Mouse (Mus musculus) gastrocnemius, adult 2 months (tissue): ENCODE results near the gene Nol6. TPM values are rescaled to one million over a fixed set of nuclear protein-coding genes. Genes with fewer than 3 reads are reported as not detected.
"Not testable (repeated sequence)": the region's sequence is repeated elsewhere in the genome, so short reads cannot be mapped to it uniquely, and the experiment has no call there.

Source experiments
- DNase-seq: peaks from one replicate; pipeline ENCODE4 v3.0.0; 2022
- H3K27ac ChIP-seq: fragments of 200-600 bp; 2 replicates; pipeline ENCODE4 v1.8.1; 2022; ENCODE audit warnings: mild to moderate bottlenecking
- H3K4me3 ChIP-seq: fragments of 200-600 bp; 2 replicates; pipeline ENCODE4 v1.8.1; 2022; ENCODE audit warnings: mild to moderate bottlenecking, moderate library complexity
- CTCF ChIP-seq: fragments of 200-600 bp; IDR thresholded peaks from 2 replicates; pipeline ENCODE4 v1.8.1; 2022; ENCODE audit warnings: antibody characterized with exemption, mild to moderate bottlenecking, moderate library complexity
- intact Hi-C: fragments of 180-260 bp; cut with DNase I; formaldehyde crosslinking; loops from one replicate; pipeline ENCODE4 v1.15.1; 2025
- total RNA-seq, 2 experiments: library from RNA; stranded (reverse); gene quantifications; 2 replicates each; pipeline ENCODE4 v1.2.3; 2021

Nol6 gene
- total RNA-seq, 2 experiments from 2014 or later: 13.9 to 17.5 TPM

DNA sequence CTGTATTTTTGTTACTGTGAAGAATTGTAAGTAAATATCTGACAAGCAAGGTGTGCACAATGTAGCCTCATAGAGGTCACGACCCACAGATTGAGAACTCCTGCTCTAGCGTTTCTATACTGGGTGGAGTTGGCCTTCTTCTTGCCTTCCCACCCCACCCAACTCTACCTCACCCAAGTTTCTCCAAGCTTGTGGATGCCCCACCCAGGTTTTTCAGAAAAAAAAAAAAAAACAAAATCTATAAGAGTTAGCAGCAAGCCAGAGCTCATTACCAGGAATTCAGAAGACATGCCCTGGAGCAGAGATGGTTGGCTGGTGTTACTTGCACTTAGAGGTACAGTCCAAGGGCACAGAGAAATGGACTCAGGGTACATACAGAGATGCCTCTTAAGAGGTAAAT, 34.5 kb downstream of the Nol6 start:
- no peak for TF ChIP-seq CTCF
- intact Hi-C loops: no loop called here
- H3K27ac ChIP-seq: no peak overlapping the region
- no peak overlapping the region for H3K4me3 ChIP-seq
- DNase-seq: no peak

DNA sequence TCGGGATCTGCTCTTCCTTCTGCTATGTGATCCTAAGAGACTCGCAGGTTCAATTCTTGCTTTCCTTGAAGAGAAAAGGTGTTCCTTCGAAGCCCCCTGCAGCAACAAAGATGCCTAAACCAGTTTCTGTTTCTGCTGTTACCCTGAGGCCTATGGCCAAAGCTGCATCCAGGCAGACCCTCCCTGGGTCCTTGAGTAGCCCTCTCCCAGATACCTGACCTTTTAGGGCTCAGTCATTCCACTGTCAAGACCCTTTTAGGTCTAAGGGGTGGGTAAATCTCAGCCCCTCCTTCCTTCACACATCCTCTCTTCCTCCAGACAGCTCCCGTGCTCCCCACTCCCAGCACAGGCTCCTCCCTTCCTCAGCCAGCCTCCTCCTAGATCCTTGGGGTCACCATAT, 35.1 kb downstream of the Nol6 start:
- DNase-seq: no peak
- Histone ChIP-seq H3K4me3 (no peak overlapping the region), H3K27ac (no peak overlapping the region)
- intact Hi-C loops: no loop called here
- no peak for TF ChIP-seq CTCF

GRCm38 (mm10) chr4:41087459-41088298, 36.6 kb downstream of the Nol6 start:
- no peak overlapping the region for H3K4me3 ChIP-seq
- no peak overlapping the region for H3K27ac ChIP-seq
- TF ChIP-seq CTCF: no peak
- intact Hi-C loops: no loop called here
- DNase-seq: no peak

DNA sequence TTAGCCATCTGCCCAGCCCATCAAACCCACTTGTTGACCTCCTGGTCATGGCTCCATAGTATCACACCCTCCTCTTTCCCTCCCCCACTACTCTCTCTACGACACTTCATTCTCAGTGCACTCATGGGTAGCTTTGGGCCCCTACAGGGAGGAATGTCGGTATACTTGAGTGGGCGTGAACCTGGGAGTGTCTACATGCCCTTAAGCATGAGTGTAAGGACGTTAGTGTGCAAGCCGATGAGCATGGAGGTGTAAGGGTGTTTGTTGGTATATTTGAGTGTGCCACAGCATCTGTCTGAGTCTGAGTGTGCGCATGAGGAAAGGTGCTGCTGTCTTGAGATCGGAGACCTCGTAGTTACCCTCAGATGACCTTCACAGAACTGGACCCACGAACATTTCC, 37.3 kb downstream of the Nol6 start:
- TF ChIP-seq CTCF: no peak
- intact Hi-C loops: no loop called here
- no peak overlapping the region for H3K4me3 ChIP-seq
- DNase-seq: no peak
- no peak overlapping the region for H3K27ac ChIP-seq

- intact Hi-C loops: no loop called here
- no peak for DNase-seq
Observed at GRCm38 (mm10) chr4:41084819-41085218, 39.4 kb downstream of the Nol6 start.

GRCm38 (mm10) chr4:41082803-41083202, 41.5 kb downstream of the Nol6 start:
- DNase-seq, H3K4me3 ChIP-seq, H3K27ac ChIP-seq, intact Hi-C loops: not testable (repeated sequence)

More at GRCm38 (mm10) chr4:41084819-41085218, 39.4 kb downstream of the Nol6 start:
- no peak for TF ChIP-seq CTCF
- Histone ChIP-seq H3K4me3 (no peak overlapping the region), H3K27ac (no peak overlapping the region)

DNA sequence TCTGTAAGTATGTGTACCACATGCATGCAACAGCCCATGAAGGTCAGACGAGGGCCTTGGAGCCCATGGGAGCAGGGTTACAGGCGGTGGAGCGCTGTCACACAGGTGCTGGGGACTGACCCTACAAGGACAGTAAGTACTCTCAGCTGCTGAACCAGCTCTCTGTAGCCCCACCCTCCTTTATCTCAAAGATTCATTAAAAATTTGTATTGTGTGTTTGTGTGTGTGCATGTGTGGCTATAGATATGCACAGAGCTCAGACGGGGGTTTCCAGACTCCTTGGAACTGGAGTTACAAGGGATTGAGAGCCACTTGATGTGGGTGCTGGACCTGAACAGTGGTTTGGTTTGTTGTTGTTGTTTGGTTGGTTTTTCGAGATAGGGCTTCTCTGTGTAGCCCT, 42.5 kb downstream of the Nol6 start:
- no peak overlapping the region for H3K4me3 ChIP-seq
- intact Hi-C loops: no loop called here
- no peak overlapping the region for H3K27ac ChIP-seq
- no peak for TF ChIP-seq CTCF
- DNase-seq: no peak

- intact Hi-C loops: no loop called here
- no peak for DNase-seq
- no peak for TF ChIP-seq CTCF
- Histone ChIP-seq H3K4me3 (no peak overlapping the region), H3K27ac (no peak overlapping the region)
Observed at GRCm38 (mm10) chr4:41078726-41079125, 45.5 kb downstream of the Nol6 start.

DNA sequence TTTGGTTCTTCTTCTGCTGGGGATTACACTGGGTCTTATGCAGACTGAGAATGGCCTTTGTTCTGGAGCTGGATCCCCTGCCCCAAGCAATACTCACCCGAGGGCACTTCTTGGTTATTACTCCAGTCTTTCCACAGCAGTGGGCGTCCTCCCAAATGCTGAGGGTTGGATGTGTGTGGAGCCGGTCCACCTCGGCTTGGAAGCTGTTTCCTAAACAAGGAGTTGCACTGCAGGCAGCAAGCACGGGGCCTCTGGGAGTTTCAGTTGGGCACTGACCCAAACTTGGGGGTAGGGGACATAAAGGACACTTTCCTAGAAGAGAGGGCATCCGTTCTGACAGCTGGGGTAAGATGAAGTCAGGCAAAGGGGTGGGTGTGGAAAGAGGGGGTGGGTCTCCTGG, 49.8 kb downstream of the Nol6 start:
- no peak for DNase-seq
- no peak overlapping the region for H3K4me3 ChIP-seq
- TF ChIP-seq CTCF: no peak
- intact Hi-C loops: no loop called here
- no peak overlapping the region for H3K27ac ChIP-seq

GRCm38 (mm10) chr4:41073008-41073817, 51.0 kb downstream of the Nol6 start:
- intact Hi-C loops: no loop called here
- H3K27ac ChIP-seq: no peak overlapping the region

DNA sequence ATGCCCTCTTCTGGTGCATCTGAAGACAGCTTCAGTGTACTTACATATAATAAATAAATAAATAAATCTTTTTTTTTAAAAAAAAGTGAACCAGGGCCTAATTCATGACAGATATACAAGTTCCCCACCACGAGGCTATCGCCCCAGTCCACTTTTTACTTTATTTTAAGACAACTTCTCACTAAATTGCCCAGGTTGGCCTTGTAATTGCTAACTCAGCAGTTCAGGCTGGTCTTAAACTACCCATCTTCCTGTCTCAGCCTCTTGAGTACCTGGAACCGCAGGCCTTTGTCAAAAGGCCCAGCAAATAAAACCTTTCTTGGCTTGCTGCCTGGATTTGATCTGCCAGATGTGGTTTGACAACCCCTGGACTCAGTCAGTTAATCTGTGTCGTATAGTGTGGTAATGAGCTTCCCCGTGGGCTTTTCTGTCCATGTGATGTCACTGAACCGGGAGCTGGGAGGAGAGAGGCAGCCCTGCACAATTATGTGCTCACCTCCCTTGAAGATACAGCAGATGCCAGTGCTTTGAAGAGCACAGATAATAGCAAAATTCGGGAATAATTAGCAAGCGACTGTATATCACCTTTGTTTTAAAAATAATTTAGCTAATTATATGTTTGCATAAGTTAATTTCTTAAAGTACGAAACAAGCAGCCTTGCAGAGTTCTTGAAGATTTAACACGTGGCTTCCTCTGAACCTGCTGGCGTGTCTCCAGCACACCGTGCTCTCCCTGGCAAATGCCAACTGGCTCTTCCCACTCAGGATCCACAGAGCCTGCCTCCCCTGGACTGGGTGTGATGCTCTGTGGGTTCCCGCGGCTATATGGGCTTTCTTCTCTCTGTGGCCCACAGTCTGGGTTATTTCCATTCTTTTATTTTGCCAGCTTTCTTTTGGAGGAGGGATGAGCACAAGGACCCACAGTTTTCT, 52.5 kb downstream of the Nol6 start:
- H3K27ac ChIP-seq: no peak overlapping the region
- intact Hi-C loops: no loop called here
- no peak overlapping the region for H3K4me3 ChIP-seq
- DNase-seq: no peak
- no peak for TF ChIP-seq CTCF

More at GRCm38 (mm10) chr4:41073008-41073817, 51.0 kb downstream of the Nol6 start:
- no peak for TF ChIP-seq CTCF
- H3K4me3 ChIP-seq: no peak overlapping the region
- no peak for DNase-seq

DNA sequence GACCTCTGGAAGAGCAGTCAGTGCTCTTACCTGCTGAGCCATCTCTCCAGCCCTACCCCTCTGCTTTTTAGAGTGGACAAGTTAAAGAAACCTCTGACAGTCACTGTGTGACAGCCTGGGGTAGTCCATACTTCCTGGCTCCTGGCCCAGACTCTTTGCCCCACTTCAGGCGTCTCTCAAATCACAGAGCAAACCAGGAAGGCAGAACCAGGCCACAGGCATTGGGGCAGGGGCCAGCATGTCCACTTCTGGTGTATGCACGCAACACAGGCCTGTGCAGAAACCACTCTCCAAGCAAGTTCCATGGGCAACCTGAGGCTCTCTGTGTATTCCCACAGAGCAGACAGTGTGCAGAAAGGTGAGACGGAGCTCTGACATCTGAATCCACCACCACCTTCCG, 59.1 kb downstream of the Nol6 start:
- DNase-seq: no peak
- no peak for TF ChIP-seq CTCF
- Histone ChIP-seq H3K27ac (no peak overlapping the region), H3K4me3 (no peak overlapping the region)
- intact Hi-C loops: no loop called here

Other genes with a start within 250 kb of the Nol6 start
- gene Spink4, start 204.4 kb downstream of the Nol6 start, total RNA-seq: not detected
- 100 to 1,000 TPM; 201 to 232 TPM for gene Bag1, start 176.2 kb downstream of the Nol6 start, total RNA-seq
- 10 to 100 TPM; 19.8 to 24.3 TPM for gene Chmp5, start 176.0 kb downstream of the Nol6 start, total RNA-seq
- gene Nfx1, start 153.5 kb downstream of the Nol6 start, total RNA-seq: 10 to 100 TPM; 22.6 to 22.7 TPM
- gene Aqp7, start 76.3 kb downstream of the Nol6 start, total RNA-seq: 10 to 100 TPM in 1 of 2 experiments, 1 to 10 TPM in 1; 9.3 to 11.2 TPM
- not detected for gene Aqp3, start 26.3 kb downstream of the Nol6 start, total RNA-seq
- 100 to 1,000 TPM; 152 to 193 TPM for gene Ube2r2, start 11.3 kb upstream of the Nol6 start, total RNA-seq
- 10 to 100 TPM; 96.3 to 96.7 TPM for gene Ubap2, start 150.7 kb upstream of the Nol6 start, total RNA-seq
- 10 to 100 TPM; 27.3 to 28.9 TPM for gene Dcaf12, start 190.4 kb upstream of the Nol6 start, total RNA-seq
- 10 to 100 TPM; 35.7 to 39.2 TPM for gene Ubap1, start 224.5 kb upstream of the Nol6 start, total RNA-seq